Comparison of ENCODE assay signal across 8 mouse cellular contexts in genomic region chr17:56693395-56693794, GRCm38 (mm10). TPM values are rescaled to one million over a fixed set of nuclear protein-coding genes. Genes with fewer than 3 reads are reported as not detected.
DNase-seq lines count a peak whose midpoint lies in the region; ATAC-seq and TF ChIP-seq lines count a peak whose summit lies in the region.

No protein-coding gene starts in this region.

- H3K36me3 ChIP-seq in heart, embryonic 13.5 days: peaks cover 94% of the 10 kb centered on the region
- peaks cover 90% of the 10 kb centered on the region for H3K36me3 ChIP-seq in midbrain, embryonic 13.5 days
- H3K36me3 ChIP-seq in midbrain, embryonic 10.5 days: peaks cover 100% of the 10 kb centered on the region
- H3K36me3 ChIP-seq in forebrain, postnatal 0 days (ENCODE audit: insufficient read depth): peaks cover 79% of the 10 kb centered on the region

- no peak for TF ChIP-seq CTCF in forebrain, postnatal 0 days (IDR thresholded peaks at IDR 0.05; ENCODE audit: low read depth)
- no peak for TF ChIP-seq CTCF in olfactory bulb, adult 2 months (IDR thresholded peaks at IDR 0.05; ENCODE audit: insufficient read depth, low read depth, low read length)

- no peaks in the 10 kb centered on the region for H3K27me3 ChIP-seq in heart, embryonic 13.5 days (replicated peaks)
- H3K27me3 ChIP-seq in midbrain, embryonic 13.5 days: no peaks in the 10 kb centered on the region
- H3K27me3 ChIP-seq in midbrain, embryonic 10.5 days (ENCODE audit: low read depth, poor library complexity, severe bottlenecking): no peaks in the 10 kb centered on the region
- H3K27me3 ChIP-seq in forebrain, postnatal 0 days (ENCODE audit: insufficient read depth, low read length): no peaks in the 10 kb centered on the region

- TF ChIP-seq POLR2A in olfactory bulb, adult 2 months (IDR thresholded peaks at IDR 0.05; ENCODE audit: insufficient read depth, low read depth, low read length): no peak

- 61% methylated on average over 1 of the region's 1 CpGs for WGBS in heart, embryonic 13.5 days
- WGBS in midbrain, embryonic 13.5 days: 85% methylated on average over 1 of the region's 1 CpGs
- 91% methylated on average over 1 of the region's 1 CpGs for WGBS in midbrain, embryonic 10.5 days
- 40% methylated on average over 1 of the region's 1 CpGs for WGBS in forebrain, postnatal 0 days
- 0% methylated on average over 1 of the region's 1 CpGs for WGBS in olfactory bulb, adult 2 months

- ATAC-seq in heart, embryonic 13.5 days (ENCODE audit: extremely low read depth, insufficient number of reproducible peaks, low FRiP score, low TSS enrichment): no peak
- ATAC-seq in midbrain, embryonic 13.5 days: no peak; the same call in 1 of the 2 replicates
- peak; percentile 42 for ATAC-seq in forebrain, postnatal 0 days

- H3K4me3 ChIP-seq in heart, embryonic 13.5 days: no peak overlapping the region
- no peak overlapping the region for H3K4me3 ChIP-seq in midbrain, embryonic 13.5 days (replicated peaks)
- no peak overlapping the region for H3K4me3 ChIP-seq in midbrain, embryonic 10.5 days
- no peak overlapping the region for H3K4me3 ChIP-seq in forebrain, postnatal 0 days (ENCODE audit: low read depth, low read length)
- H3K4me3 ChIP-seq in olfactory bulb, adult 2 months (ENCODE audit: insufficient read depth, low read depth, low read length): no peak overlapping the region

- DNase-seq in heart, adult 11 months: no peak
- no peak for DNase-seq in midbrain, embryonic 10.5 days (ENCODE audit: low spot score)
- DNase-seq in forebrain, postnatal 0 days: no peak
- no peak for DNase-seq in cerebellum, adult 8-10 months
- no peak for DNase-seq in testis, postnatal 10 days (ENCODE audit: low spot score)

- H3K9me3 ChIP-seq in heart, embryonic 13.5 days: no peaks in the 10 kb centered on the region
- H3K9me3 ChIP-seq in midbrain, embryonic 13.5 days: no peaks in the 10 kb centered on the region
- H3K9me3 ChIP-seq in midbrain, embryonic 10.5 days (replicated peaks): no peaks in the 10 kb centered on the region
- H3K9me3 ChIP-seq in forebrain, postnatal 0 days (ENCODE audit: low read length): no peaks in the 10 kb centered on the region

- peaks cover 44% of the 10 kb centered on the region for H3K4me1 ChIP-seq in heart, embryonic 13.5 days
- peaks cover 18% of the 10 kb centered on the region for H3K4me1 ChIP-seq in midbrain, embryonic 13.5 days (replicated peaks)
- H3K4me1 ChIP-seq in midbrain, embryonic 10.5 days: no peaks in the 10 kb centered on the region
- no peaks in the 10 kb centered on the region for H3K4me1 ChIP-seq in forebrain, postnatal 0 days (ENCODE audit: insufficient read depth)
- peaks cover 46% of the 10 kb centered on the region for H3K4me1 ChIP-seq in olfactory bulb, adult 2 months (ENCODE audit: control insufficient read depth, insufficient read depth, low read length)

- H3K4me2 ChIP-seq in heart, embryonic 13.5 days: peak overlapping the region; percentile 8
- no peak overlapping the region for H3K4me2 ChIP-seq in midbrain, embryonic 13.5 days (replicated peaks)
- no peak overlapping the region for H3K4me2 ChIP-seq in forebrain, postnatal 0 days (ENCODE audit: low read depth)

- H3K9ac ChIP-seq in heart, embryonic 13.5 days: 0 out of 2 replicates have a peak overlapping the region, but pooled peaks have one; percentile 44
- H3K9ac ChIP-seq in midbrain, embryonic 13.5 days (replicated peaks): peak overlapping the region; percentile 33; the same call in 1 of the 2 replicates
- no peak overlapping the region for H3K9ac ChIP-seq in forebrain, postnatal 0 days

- H3K27ac ChIP-seq in heart, embryonic 13.5 days (replicated peaks): peak overlapping the region; percentile 56
- no peak overlapping the region for H3K27ac ChIP-seq in midbrain, embryonic 13.5 days
- H3K27ac ChIP-seq in midbrain, embryonic 10.5 days (replicated peaks): no peak overlapping the region
- H3K27ac ChIP-seq in forebrain, postnatal 0 days (ENCODE audit: low read depth, low read length): no peak overlapping the region
- peak overlapping the region; percentile 85 for H3K27ac ChIP-seq in olfactory bulb, adult 2 months (ENCODE audit: insufficient read depth, low read depth, low read length)

RNA-seq across cellular contexts. Expression of gene Ranbp3, which starts 20.3 kb away (rescaled TPM):
- polyA plus RNA-seq in heart, embryonic 13.5 days (2015; fragmentation: Nextera tagmentation; extraction: Ambion mirVana): 58.8 and 66.6 TPM in 2 replicates
- 108 and 109 TPM in 2 replicates for polyA plus RNA-seq in midbrain, embryonic 13.5 days (2015; fragmentation: Nextera tagmentation; extraction: Ambion mirVana)
- polyA plus RNA-seq in midbrain, embryonic 10.5 days (2016; fragmentation: Nextera tagmentation; extraction: Ambion mirVana): 140 and 145 TPM in 2 replicates
- 104 and 115 TPM in 2 replicates for total RNA-seq in forebrain, postnatal 0 days (2014; rRNA removed)
- 98.2 and 100 TPM in 2 replicates for polyA plus RNA-seq in forebrain, postnatal 0 days (2015; fragmentation: Nextera tagmentation; extraction: Ambion mirVana)
- not detected in 2 replicates for polyA plus RNA-seq in olfactory bulb, adult 2 months (2012; ENCODE audit: insufficient read depth, insufficient read length, low replicate concordance, missing spikeins)

RNA-seq across cellular contexts. Expression of gene Ndufa11, which starts 24.2 kb away (rescaled TPM):
- polyA plus RNA-seq in heart, embryonic 13.5 days (2015; fragmentation: Nextera tagmentation; extraction: Ambion mirVana): 783 and 886 TPM in 2 replicates
- polyA plus RNA-seq in midbrain, embryonic 13.5 days (2015; fragmentation: Nextera tagmentation; extraction: Ambion mirVana): 465 and 479 TPM in 2 replicates
- 385 and 393 TPM in 2 replicates for polyA plus RNA-seq in midbrain, embryonic 10.5 days (2016; fragmentation: Nextera tagmentation; extraction: Ambion mirVana)
- total RNA-seq in forebrain, postnatal 0 days (2014; rRNA removed): 191 TPM in 2 replicates
- polyA plus RNA-seq in forebrain, postnatal 0 days (2015; fragmentation: Nextera tagmentation; extraction: Ambion mirVana): 576 and 730 TPM in 2 replicates
- not detected in 2 replicates for polyA plus RNA-seq in olfactory bulb, adult 2 months (2012; ENCODE audit: insufficient read depth, insufficient read length, low replicate concordance, missing spikeins)

RNA-seq across cellular contexts. Expression of gene Vmac, which starts 24.4 kb away (rescaled TPM):
- polyA plus RNA-seq in heart, embryonic 13.5 days (2015; fragmentation: Nextera tagmentation; extraction: Ambion mirVana): 12.7 and 13.3 TPM in 2 replicates
- polyA plus RNA-seq in midbrain, embryonic 13.5 days (2015; fragmentation: Nextera tagmentation; extraction: Ambion mirVana): 15.5 and 18.2 TPM in 2 replicates
- 12.0 and 16.5 TPM in 2 replicates for polyA plus RNA-seq in midbrain, embryonic 10.5 days (2016; fragmentation: Nextera tagmentation; extraction: Ambion mirVana)
- total RNA-seq in forebrain, postnatal 0 days (2014; rRNA removed): 23.2 and 33.7 TPM in 2 replicates
- 24.3 and 26.9 TPM in 2 replicates for polyA plus RNA-seq in forebrain, postnatal 0 days (2015; fragmentation: Nextera tagmentation; extraction: Ambion mirVana)
- not detected in 2 replicates for polyA plus RNA-seq in olfactory bulb, adult 2 months (2012; ENCODE audit: insufficient read depth, insufficient read length, low replicate concordance, missing spikeins)

Comparison
In these comparisons a context has a peak if more than half of its experiments do, and no peak if none do; other contexts are left out.
1. H3K27ac ChIP-seq: peak in heart, embryonic 13.5 days (single experiment) and olfactory bulb, adult 2 months (single experiment); none in midbrain, embryonic 13.5 days (single experiment), midbrain, embryonic 10.5 days (single experiment) and forebrain, postnatal 0 days (single experiment).